Mouse (Mus musculus): ENCODE data around the gene Man1c1. TPM values are rescaled to one million over a fixed set of nuclear protein-coding genes. Genes with fewer than 3 reads are reported as not detected.
A peak's percentile ranks its signal among the peaks of the same experiment; 100 is the strongest.

The Man1c1 gene
- polyA plus RNA-seq, 1 experiment from 2014 or later = 4.7 TPM

GRCm38 (mm10) chr4:134684637-134685338 is 19.3 kb downstream of the Man1c1 start:
- WGBS = 85% methylated on average over 9 of the region's 9 CpGs
- H3K27me3 ChIP-seq (replicated peaks) = no peaks in the 10 kb centered on the region
- no peak overlapping the region for H3K9ac ChIP-seq (replicated peaks)
- ATAC-seq (ENCODE audit: low FRiP score) = no peak
- no peak overlapping the region for H3K4me2 ChIP-seq
- H3K27ac ChIP-seq (replicated peaks) = 0 out of 2 replicates have a peak overlapping the region, but pooled peaks have one; percentile 23
- no peaks in the 10 kb centered on the region for H3K36me3 ChIP-seq
- peaks cover 31% of the 10 kb centered on the region for H3K4me1 ChIP-seq
- H3K9me3 ChIP-seq (replicated peaks) = no peaks in the 10 kb centered on the region
- no peak overlapping the region for H3K4me3 ChIP-seq (replicated peaks)

DNA sequence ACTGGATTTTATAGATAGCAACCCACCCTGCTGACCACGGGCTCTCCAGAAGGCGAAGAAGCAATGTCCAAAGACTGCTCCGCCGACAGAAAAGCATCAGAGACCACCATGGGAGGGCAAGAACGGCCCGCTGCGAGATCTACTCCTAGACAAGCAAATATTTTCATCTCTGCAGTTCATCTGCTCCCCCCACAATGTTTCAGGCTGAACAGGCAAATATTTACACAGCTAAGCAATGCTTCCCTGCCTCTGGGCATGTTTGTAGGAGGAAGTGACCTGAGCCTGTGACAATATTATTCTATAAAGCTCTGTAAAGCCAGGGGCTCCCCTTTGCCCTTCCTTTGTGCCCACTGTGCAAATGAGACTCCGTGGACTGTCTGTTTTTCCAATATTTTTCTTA is 20.2 kb downstream of the Man1c1 start:
- H3K4me2 ChIP-seq = peak overlapping the region; percentile 20; the same call in 1 of the 2 replicates
- no peak for ATAC-seq (ENCODE audit: low FRiP score)
- no peak overlapping the region for H3K9ac ChIP-seq (replicated peaks)
- peaks cover 35% of the 10 kb centered on the region for H3K4me1 ChIP-seq
- H3K27me3 ChIP-seq (replicated peaks) = no peaks in the 10 kb centered on the region
- 71% methylated on average over 8 of the region's 8 CpGs for WGBS
- H3K9me3 ChIP-seq (replicated peaks) = no peaks in the 10 kb centered on the region
- H3K4me3 ChIP-seq (replicated peaks) = no peak overlapping the region
- H3K27ac ChIP-seq (replicated peaks) = peak overlapping the region; percentile 75
- no peaks in the 10 kb centered on the region for H3K36me3 ChIP-seq

GRCm38 (mm10) chr4:134683008-134683407 is 21.1 kb downstream of the Man1c1 start:
- 40% methylated on average over 13 of the region's 13 CpGs for WGBS
- ATAC-seq (ENCODE audit: low FRiP score) = no peak
- H3K9me3 ChIP-seq (replicated peaks) = no peaks in the 10 kb centered on the region
- no peaks in the 10 kb centered on the region for H3K27me3 ChIP-seq (replicated peaks)
- H3K9ac ChIP-seq (replicated peaks) = no peak overlapping the region
- peaks cover 44% of the 10 kb centered on the region for H3K4me1 ChIP-seq
- H3K4me2 ChIP-seq = peak overlapping the region; percentile 20; the same call in 1 of the 2 replicates
- H3K36me3 ChIP-seq = no peaks in the 10 kb centered on the region
- H3K27ac ChIP-seq (replicated peaks) = peak overlapping the region; percentile 75
- no peak overlapping the region for H3K4me3 ChIP-seq (replicated peaks)

DNA sequence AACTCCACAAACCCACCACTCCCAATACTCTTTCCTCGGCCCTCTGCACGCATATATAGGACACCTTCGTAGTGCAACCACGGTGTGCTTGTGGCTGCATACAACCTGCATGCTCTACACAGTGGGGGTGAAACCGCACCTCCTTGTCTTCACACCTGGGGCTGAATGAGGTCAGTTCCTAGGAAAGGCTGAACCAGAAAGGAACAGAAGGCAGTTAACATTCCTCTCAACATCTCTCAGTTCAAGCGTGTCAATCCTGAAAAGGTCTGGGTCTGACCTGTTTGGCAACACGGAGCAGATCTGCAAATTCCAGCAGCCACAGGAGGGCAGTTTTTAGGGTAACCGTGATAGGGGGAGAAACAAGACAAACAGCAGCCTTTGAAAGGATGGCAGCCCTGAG is 21.7 kb downstream of the Man1c1 start:
- peaks cover 50% of the 10 kb centered on the region for H3K4me1 ChIP-seq
- no peaks in the 10 kb centered on the region for H3K36me3 ChIP-seq
- peak overlapping the region; percentile 75 for H3K27ac ChIP-seq (replicated peaks)
- no peaks in the 10 kb centered on the region for H3K27me3 ChIP-seq (replicated peaks)
- peak overlapping the region; percentile 20; the same call in 1 of the 2 replicates for H3K4me2 ChIP-seq
- H3K4me3 ChIP-seq (replicated peaks) = no peak overlapping the region
- WGBS = 72% methylated on average over 8 of the region's 8 CpGs
- no peaks in the 10 kb centered on the region for H3K9me3 ChIP-seq (replicated peaks)
- H3K9ac ChIP-seq (replicated peaks) = no peak overlapping the region
- no peak for ATAC-seq (ENCODE audit: low FRiP score)

DNA sequence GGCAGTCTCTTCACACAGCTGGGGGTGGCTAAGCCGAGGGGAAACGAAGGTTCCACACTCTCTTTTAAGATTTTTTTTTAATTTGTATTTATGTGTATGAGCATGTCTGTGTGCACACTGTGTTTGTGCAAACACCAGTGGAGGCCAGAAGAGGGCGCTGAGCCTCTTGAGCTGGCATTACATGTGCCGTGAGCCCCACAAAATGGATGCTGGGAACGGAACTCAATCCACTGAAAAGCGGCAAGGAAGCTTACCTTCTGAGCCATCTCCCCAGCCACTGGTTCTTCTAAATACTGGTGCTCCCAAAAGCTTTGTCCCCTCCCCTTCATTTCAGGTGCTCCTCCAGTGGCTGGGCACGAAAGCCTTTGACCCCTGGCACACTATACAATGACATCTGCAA is 22.3 kb downstream of the Man1c1 start:
- Histone ChIP-seq H3K4me1 (peaks cover 56% of the 10 kb centered on the region), H3K4me3 (replicated peaks) (no peak overlapping the region), H3K36me3 (no peaks in the 10 kb centered on the region), H3K9me3 (replicated peaks) (no peaks in the 10 kb centered on the region), H3K27me3 (replicated peaks) (no peaks in the 10 kb centered on the region), H3K4me2 (no peak overlapping the region), H3K9ac (replicated peaks) (no peak overlapping the region), H3K27ac (replicated peaks) (peak overlapping the region; percentile 75; the same call in 1 of the 2 replicates)
- ATAC-seq (ENCODE audit: low FRiP score) = no peak
- WGBS = 93% methylated on average over 7 of the region's 7 CpGs

GRCm38 (mm10) chr4:134677556-134678508 is 26.3 kb downstream of the Man1c1 start:
- H3K9me3 ChIP-seq (replicated peaks) = no peaks in the 10 kb centered on the region
- no peak overlapping the region for H3K4me3 ChIP-seq (replicated peaks)
- no peak overlapping the region for H3K9ac ChIP-seq (replicated peaks)
- H3K27ac ChIP-seq (replicated peaks) = no peak overlapping the region
- no peaks in the 10 kb centered on the region for H3K27me3 ChIP-seq (replicated peaks)
- WGBS = 41% methylated on average over 17 of the region's 17 CpGs
- H3K36me3 ChIP-seq = no peaks in the 10 kb centered on the region
- no peak for ATAC-seq (ENCODE audit: low FRiP score)
- no peak overlapping the region for H3K4me2 ChIP-seq
- H3K4me1 ChIP-seq = peaks cover 71% of the 10 kb centered on the region

- no peak overlapping the region for H3K27ac ChIP-seq (replicated peaks)
Measured at GRCm38 (mm10) chr4:134675800-134676199, 28.3 kb downstream of the Man1c1 start.

GRCm38 (mm10) chr4:134674970-134675369 is 29.1 kb downstream of the Man1c1 start:
- no peak for ATAC-seq (ENCODE audit: low FRiP score)
- Histone ChIP-seq H3K9ac (replicated peaks) (no peak overlapping the region), H3K27ac (replicated peaks) (no peak overlapping the region), H3K9me3 (replicated peaks) (no peaks in the 10 kb centered on the region), H3K4me3 (replicated peaks) (no peak overlapping the region), H3K36me3 (no peaks in the 10 kb centered on the region), H3K27me3 (replicated peaks) (no peaks in the 10 kb centered on the region), H3K4me2 (no peak overlapping the region), H3K4me1 (peaks cover 79% of the 10 kb centered on the region)
- WGBS = 92% methylated on average over 3 of the region's 3 CpGs

More at GRCm38 (mm10) chr4:134675800-134676199, 28.3 kb downstream of the Man1c1 start:
- H3K9ac ChIP-seq (replicated peaks) = no peak overlapping the region
- H3K4me2 ChIP-seq = no peak overlapping the region
- H3K36me3 ChIP-seq = no peaks in the 10 kb centered on the region
- ATAC-seq (ENCODE audit: low FRiP score) = no peak
- H3K4me3 ChIP-seq (replicated peaks) = no peak overlapping the region
- H3K4me1 ChIP-seq = peaks cover 74% of the 10 kb centered on the region
- no peaks in the 10 kb centered on the region for H3K9me3 ChIP-seq (replicated peaks)
- WGBS = 18% methylated on average over 8 of the region's 8 CpGs
- no peaks in the 10 kb centered on the region for H3K27me3 ChIP-seq (replicated peaks)

DNA sequence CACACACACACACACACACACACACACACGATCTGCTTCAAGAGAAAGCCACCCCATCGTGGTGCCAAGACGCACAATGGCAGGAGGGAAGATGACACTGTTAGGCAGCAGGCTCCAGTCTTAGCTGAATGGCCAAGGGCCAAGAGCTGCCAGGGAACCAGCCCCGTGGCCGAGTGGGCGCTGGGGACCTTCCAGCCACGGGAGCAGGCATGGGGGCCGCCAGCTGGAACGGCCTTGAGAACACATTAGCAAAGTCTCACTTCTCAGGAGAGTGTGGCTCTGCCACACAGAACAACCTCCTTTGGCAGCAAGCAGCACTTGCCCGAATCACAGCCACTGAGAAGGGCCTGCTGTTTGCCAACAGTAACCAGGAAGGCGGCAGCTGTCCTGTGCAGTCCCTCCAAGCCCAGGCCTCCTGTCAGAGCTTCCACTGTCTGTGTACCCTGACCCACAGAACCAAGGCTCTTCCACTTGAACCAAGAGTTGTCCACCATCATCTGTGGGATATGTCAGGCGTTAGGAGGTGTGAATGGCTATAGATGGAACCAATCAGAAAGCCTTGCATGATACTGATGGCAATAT is 30.1 kb downstream of the Man1c1 start:
- peaks cover 82% of the 10 kb centered on the region for H3K4me1 ChIP-seq
- 0 out of 2 replicates have a peak overlapping the region, but pooled peaks have one; percentile 2 for H3K27ac ChIP-seq (replicated peaks)
- ATAC-seq (ENCODE audit: low FRiP score) = peak; percentile 49; the same call in 1 of the 2 replicates
- no peak overlapping the region for H3K4me2 ChIP-seq
- no peaks in the 10 kb centered on the region for H3K27me3 ChIP-seq (replicated peaks)
- H3K4me3 ChIP-seq (replicated peaks) = no peak overlapping the region
- no peak overlapping the region for H3K9ac ChIP-seq (replicated peaks)
- WGBS = 72% methylated on average over 12 of the region's 12 CpGs
- no peaks in the 10 kb centered on the region for H3K9me3 ChIP-seq (replicated peaks)
- no peaks in the 10 kb centered on the region for H3K36me3 ChIP-seq

DNA sequence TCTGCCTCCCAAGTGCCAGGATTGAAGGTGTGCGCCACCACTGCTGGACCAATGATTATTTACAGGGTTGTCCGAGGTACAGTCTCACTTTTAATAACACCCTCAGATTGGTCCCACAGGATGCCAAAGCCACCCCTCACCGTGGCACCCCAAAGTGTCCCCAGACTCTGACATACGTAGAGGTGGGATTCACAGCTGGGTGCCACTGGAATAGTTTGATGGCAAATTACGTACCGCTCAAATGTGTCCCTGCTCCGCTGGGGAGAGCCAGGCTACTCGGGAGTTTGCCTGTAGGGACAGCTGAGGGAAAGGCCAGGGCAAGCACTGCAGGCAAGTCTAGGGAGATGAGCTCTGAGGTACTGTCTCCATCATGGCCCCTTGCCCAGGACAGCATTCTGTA is 30.9 kb downstream of the Man1c1 start:
- Histone ChIP-seq H3K4me3 (replicated peaks) (no peak overlapping the region), H3K9me3 (replicated peaks) (no peaks in the 10 kb centered on the region), H3K9ac (replicated peaks) (no peak overlapping the region), H3K36me3 (no peaks in the 10 kb centered on the region), H3K27me3 (replicated peaks) (no peaks in the 10 kb centered on the region), H3K27ac (replicated peaks) (no peak overlapping the region), H3K4me2 (no peak overlapping the region), H3K4me1 (peaks cover 80% of the 10 kb centered on the region)
- 87% methylated on average over 8 of the region's 8 CpGs for WGBS
- ATAC-seq (ENCODE audit: low FRiP score) = no peak

GRCm38 (mm10) chr4:134672326-134672725 is 31.8 kb downstream of the Man1c1 start:
- Histone ChIP-seq H3K9me3 (replicated peaks) (no peaks in the 10 kb centered on the region), H3K27ac (replicated peaks) (no peak overlapping the region), H3K36me3 (no peaks in the 10 kb centered on the region), H3K4me1 (peaks cover 72% of the 10 kb centered on the region), H3K4me3 (replicated peaks) (no peak overlapping the region), H3K27me3 (replicated peaks) (no peaks in the 10 kb centered on the region), H3K4me2 (no peak overlapping the region), H3K9ac (replicated peaks) (no peak overlapping the region)
- WGBS = 66% methylated on average over 8 of the region's 8 CpGs
- ATAC-seq (ENCODE audit: low FRiP score) = no peak

Data from neural tube, embryonic 15.5 days (tissue).